Mouse (Mus musculus): Measurements from ENCODE around the gene Dkk2.
"Not testable (repeated sequence)": the region's sequence is repeated elsewhere in the genome, so short reads cannot be mapped to it uniquely, and the experiment has no call there.

Dkk2 gene

DNA sequence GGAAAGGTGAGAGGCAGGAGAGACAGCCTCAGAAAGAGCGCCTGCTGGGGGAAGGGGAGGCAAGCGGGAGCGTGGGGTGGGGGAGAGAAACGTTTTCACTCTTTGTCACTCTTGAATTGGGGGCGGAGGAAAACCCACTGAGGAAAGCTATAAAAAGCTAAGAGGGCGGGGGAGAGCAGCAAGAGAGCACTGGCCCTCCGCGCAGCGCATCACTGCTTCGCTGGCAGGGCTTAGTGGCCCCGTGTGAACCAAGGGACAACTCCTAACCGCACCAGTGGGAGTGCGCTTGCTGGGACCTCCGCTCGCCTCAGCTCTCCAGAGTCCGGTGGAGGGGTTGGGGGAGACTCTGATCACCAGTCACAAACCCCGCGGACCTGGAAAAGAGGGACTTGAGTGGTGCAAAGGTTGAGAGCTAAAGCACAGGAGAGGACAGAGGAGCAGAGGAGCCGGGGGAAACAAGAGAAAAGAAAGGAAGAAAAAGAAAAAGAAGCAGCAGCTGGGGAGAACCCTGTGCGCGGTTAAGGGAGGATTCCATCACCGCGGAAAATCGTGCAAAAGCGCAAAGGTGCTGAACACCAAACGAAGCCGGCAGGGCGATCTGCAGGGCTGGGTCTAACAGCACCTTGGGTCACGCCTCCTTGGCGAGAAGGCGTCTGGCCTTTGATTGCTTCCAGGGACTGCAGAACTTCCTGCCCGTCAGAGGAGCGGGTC lies at the start of gene Dkk2:
TSS of gene Dkk2 (plus strand) at position 181 of the 711 bp plus-strand sequence.
- DNase-seq (ENCODE audit: low read depth) = no peak

DNA sequence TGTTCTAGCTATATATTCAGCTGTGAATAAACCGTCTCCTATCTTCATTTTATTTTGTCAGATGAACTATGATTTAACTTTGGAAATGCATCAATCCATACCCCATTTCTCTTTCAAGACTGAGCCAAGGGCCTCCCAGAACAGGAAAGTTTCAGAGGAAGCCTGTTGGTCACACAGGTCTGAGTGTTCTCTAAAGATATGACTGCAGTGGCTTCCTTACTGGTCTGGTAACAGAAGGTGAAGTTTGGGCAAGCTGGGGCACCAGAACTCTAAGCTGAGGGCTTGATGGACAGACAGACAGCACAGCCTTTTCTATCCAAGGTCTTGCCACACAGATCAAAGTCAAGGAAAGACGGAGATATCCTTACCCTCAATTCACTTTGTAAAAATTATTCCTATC lies 48.4 kb upstream of the Dkk2 start:
- DNase-seq (ENCODE audit: low read depth) = no peak

DNA sequence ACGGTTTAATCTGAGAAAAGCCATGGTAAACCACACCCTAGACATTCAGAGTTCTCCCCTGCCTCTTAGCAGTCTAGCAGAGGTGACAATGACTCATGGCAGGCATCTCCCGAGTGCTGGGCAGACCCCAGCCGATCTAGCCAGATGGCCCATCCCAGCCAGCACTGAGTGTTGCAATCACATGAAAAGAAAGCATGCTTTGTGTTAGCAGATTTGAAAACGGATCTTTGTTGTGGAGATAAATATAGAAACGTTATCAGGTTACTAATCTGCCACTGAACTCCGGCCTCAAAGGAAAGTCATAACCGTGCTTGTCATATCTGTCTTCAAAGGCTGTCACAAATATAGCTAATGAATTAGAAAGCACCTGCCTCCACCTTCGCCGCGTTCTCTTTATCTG lies 47.4 kb upstream of the Dkk2 start:
- DNase-seq (ENCODE audit: low read depth) = no peak

DNA sequence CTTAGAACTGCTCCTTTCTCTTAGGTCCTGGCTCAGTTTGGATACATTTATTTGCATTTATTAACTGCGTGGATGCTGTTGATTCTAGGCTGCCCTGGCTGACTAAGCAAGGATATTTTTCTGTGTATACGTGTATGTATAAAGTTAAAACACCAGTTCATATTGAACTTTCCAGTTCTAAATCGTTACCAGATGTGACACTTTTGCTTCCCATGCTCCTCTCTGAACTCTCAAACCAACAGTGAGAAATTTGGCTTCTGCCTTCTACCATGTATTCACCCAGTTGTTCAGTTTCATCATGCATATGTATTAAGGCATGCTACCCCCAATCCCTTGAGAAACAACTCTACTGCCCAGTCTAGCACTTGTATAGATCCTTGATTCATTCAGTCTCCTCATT lies 45.0 kb upstream of the Dkk2 start:
- no peak for DNase-seq (ENCODE audit: low read depth)

GRCm38 (mm10) chr3:132050884-132051457 lies 34.1 kb upstream of the Dkk2 start:
- DNase-seq (ENCODE audit: low read depth) = no peak

GRCm38 (mm10) chr3:132062816-132063215 lies 22.3 kb upstream of the Dkk2 start:
- DNase-seq (ENCODE audit: low read depth) = not testable (repeated sequence)

DNA sequence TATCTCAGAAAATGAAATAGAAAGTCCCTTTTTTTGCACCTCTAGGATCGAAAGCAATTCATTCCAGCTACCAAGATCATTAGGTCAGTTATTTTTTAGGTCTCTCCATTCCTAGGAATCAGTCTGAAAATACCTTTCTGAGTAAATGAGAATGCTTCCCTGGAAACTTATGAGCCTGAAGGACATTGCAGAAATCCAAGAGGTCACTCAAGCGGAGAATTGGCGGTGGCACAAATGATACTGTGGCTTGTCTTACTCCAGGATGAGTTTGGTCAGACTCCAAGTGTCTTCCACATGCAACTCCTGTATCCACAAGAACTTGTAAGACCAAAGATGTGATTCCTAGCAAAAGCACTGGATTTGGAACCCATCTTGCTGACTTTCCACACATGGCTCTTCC lies 21.7 kb upstream of the Dkk2 start:
- DNase-seq (ENCODE audit: low read depth) = no peak

DNA sequence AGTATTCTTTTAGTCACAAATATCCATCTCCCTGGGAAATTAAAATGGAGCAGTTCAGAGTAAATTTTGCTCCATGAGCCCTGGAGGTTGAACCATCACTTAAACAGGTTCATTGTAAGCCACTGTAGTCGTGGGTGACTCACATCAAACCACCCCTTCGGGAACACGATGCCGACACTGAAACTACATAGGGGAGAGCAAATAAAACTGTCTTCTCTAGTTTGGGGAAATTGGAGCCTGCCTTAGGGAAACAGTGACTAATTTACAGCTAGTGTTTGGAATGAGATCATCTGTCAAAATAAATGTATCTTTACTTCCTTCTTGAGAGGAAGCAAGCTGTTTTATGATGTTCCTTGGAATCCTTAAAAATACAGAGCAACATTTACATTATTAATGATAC lies 21.1 kb upstream of the Dkk2 start:
- DNase-seq (ENCODE audit: low read depth) = no peak

DNA sequence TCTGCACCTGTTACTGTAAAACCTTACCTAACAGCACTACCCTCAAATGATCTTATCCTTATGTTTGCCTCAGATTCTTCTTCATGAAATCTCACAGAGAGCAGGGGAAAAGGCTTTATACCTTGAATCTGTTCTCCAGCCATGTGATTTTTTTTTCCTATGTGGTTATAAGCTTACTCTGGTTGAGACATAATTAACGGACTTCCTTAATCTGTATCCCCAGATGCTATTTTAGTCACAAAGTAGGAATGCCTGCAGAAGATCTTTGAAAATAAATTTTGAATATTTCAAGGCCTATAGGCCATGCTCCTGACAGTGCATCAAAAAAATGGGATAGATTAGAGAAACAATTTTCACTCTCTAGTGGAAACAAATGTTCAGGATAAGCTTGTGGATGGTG lies 20.2 kb upstream of the Dkk2 start:
- DNase-seq (ENCODE audit: low read depth) = no peak

GRCm38 (mm10) chr3:132070949-132071348 lies 14.1 kb upstream of the Dkk2 start:
- DNase-seq (ENCODE audit: low read depth) = no peak

- no peak for DNase-seq (ENCODE audit: low read depth)
Observed at GRCm38 (mm10) chr3:132084018-132084417, 1.1 kb upstream of the Dkk2 start.

GRCm38 (mm10) chr3:132084680-132085079 lies 412 bp upstream of the Dkk2 start:
- DNase-seq (ENCODE audit: low read depth) = no peak

DNA sequence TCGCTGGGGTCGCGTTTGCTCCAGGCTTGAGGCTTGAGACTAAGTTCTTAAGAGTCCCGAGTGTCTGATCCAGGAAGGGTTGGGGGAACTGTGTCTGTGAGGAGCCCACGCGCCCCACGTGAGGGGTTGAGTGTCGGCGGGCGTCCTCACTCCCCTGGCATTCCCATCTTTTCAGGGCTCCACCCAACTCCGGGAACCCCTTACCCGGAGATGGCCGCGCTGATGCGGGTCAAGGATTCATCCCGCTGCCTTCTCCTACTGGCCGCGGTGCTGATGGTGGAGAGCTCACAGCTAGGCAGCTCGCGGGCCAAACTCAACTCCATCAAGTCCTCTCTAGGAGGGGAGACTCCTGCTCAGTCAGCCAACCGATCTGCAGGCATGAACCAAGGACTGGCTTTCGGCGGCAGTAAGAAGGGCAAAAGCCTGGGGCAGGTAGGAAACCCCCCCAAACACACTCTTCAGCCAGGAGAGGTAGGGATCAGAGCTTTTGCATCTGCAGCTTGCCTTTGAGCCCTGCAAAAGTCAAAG lies 795 bp downstream of the Dkk2 start:
- no peak for DNase-seq (ENCODE audit: low read depth)

DNA sequence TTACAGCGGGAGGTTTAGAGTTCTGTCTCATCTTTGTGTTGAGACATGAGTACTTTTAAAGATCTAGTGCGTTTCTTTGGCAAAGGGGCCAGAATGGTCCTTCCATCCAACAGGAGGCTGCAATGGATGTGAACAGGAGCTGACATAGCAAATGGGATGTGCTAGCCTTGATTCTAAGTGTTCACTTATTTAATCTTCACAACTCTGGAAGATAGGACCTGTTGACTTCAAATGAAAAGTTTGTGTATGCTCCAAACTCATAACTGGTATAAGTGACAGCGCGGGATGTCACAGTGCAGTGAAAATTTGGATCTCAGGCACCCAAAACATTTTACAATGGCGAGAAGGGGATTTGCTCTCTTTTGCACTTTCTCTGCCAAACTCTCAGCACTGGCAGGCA lies 1.4 kb downstream of the Dkk2 start:
- no peak for DNase-seq (ENCODE audit: low read depth)

GRCm38 (mm10) chr3:132087011-132087486 lies 2.0 kb downstream of the Dkk2 start:
- no peak for DNase-seq (ENCODE audit: low read depth)

GRCm38 (mm10) chr3:132092983-132093382 lies 7.9 kb downstream of the Dkk2 start:
- DNase-seq (ENCODE audit: low read depth) = no peak

DNA sequence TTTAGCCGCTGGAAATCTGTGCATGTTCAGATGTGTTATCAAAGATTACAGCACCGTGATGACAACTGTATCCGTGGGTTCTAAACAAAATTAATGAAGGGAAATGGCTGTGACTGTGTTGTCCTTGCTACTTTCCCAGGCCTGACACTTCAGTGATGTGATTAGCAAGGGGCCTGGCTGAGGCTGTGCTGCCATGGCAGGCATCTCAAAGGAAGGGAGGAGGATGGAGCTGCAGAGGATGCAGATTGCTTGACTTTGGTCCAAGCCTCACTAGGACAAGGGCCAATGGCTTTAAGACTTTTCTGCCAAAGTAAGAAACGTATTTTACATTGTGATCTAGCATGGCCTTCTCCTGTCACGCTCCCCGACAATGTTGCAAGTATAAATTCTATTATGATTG lies 11.2 kb downstream of the Dkk2 start:
- DNase-seq (ENCODE audit: low read depth) = no peak

- DNase-seq (ENCODE audit: low read depth) = no peak
Observed at GRCm38 (mm10) chr3:132100746-132101145, 15.7 kb downstream of the Dkk2 start.

- no peak for DNase-seq (ENCODE audit: low read depth)
Observed at GRCm38 (mm10) chr3:132103020-132103419, 17.9 kb downstream of the Dkk2 start.

DNA sequence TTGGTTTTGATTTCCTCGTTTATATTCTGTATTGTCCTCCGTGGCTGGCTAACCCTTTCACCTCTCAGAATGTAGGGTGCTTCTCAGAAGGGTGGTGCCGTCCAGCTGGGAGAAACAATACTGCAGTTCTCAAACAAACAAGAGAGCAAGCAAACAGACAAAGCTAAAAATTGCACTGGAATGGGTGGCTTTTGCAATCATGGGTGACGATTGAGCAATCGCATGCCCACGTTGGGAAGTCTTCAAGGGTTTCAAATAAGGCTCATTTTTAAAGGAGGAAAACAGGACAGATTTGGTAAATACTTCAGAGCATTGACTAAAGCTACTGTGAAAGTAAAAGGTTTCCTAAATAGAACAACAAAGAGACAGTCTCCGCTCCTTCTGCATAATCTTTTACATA lies 18.4 kb downstream of the Dkk2 start:
- no peak for DNase-seq (ENCODE audit: low read depth)

- no peak for DNase-seq (ENCODE audit: low read depth)
Observed at GRCm38 (mm10) chr3:132115772-132116511, 30.9 kb downstream of the Dkk2 start.

GRCm38 (mm10) chr3:132121344-132121743 lies 36.3 kb downstream of the Dkk2 start:
- no peak for DNase-seq (ENCODE audit: low read depth)

GRCm38 (mm10) chr3:132122581-132122980 lies 37.5 kb downstream of the Dkk2 start:
- DNase-seq (ENCODE audit: low read depth) = no peak

All from naive thymus-derived CD4-positive, alpha-beta T cell, adult 2 months (primary cell).